Mouse (Mus musculus): ENCODE results near the gene Glp2r. TPM values are rescaled to one million over a fixed set of nuclear protein-coding genes. Genes with fewer than 3 reads are reported as not detected.

Gene Glp2r
- polyA plus RNA-seq, 1 experiment = not detected

- H3K4me1 ChIP-seq (ENCODE audit: control insufficient read depth, insufficient read depth, low read length) = no peaks in the 10 kb centered on the region; the same call in 1 of the 2 replicates
- H3K4me3 ChIP-seq (ENCODE audit: insufficient read depth, low read length) = no peak overlapping the region
- no peak overlapping the region for H3K27ac ChIP-seq (ENCODE audit: insufficient read depth, low read length)
- TF ChIP-seq CTCF (IDR thresholded peaks at IDR 0.05; ENCODE audit: borderline replicate concordance, insufficient read depth, low read length) (no peak), POLR2A (IDR thresholded peaks at IDR 0.05; ENCODE audit: low read depth, low read length) (no peak)
These were observed 37.2 kb downstream of the Glp2r start for GRCm38 (mm10) chr11:67733726-67734125.

GRCm38 (mm10) chr11:67731056-67731455 lies 39.9 kb downstream of the Glp2r start:
- TF ChIP-seq CTCF (IDR thresholded peaks at IDR 0.05; ENCODE audit: borderline replicate concordance, insufficient read depth, low read length) = no peak
- TF ChIP-seq POLR2A (IDR thresholded peaks at IDR 0.05; ENCODE audit: low read depth, low read length) = no peak
- Histone ChIP-seq H3K4me1 (ENCODE audit: control insufficient read depth, insufficient read depth, low read length) (no peaks in the 10 kb centered on the region), H3K27ac (ENCODE audit: insufficient read depth, low read length) (no peak overlapping the region), H3K4me3 (ENCODE audit: insufficient read depth, low read length) (no peak overlapping the region)

- no peaks in the 10 kb centered on the region for H3K4me1 ChIP-seq (ENCODE audit: control insufficient read depth, insufficient read depth, low read length)
- TF ChIP-seq CTCF (IDR thresholded peaks at IDR 0.05; ENCODE audit: borderline replicate concordance, insufficient read depth, low read length) (no peak), POLR2A (IDR thresholded peaks at IDR 0.05; ENCODE audit: low read depth, low read length) (no peak)
- no peak overlapping the region for H3K4me3 ChIP-seq (ENCODE audit: insufficient read depth, low read length)
- no peak overlapping the region for H3K27ac ChIP-seq (ENCODE audit: insufficient read depth, low read length)
These were observed 42.2 kb downstream of the Glp2r start for GRCm38 (mm10) chr11:67728726-67729125.

- Histone ChIP-seq H3K4me1 (ENCODE audit: control insufficient read depth, insufficient read depth, low read length) (no peaks in the 10 kb centered on the region), H3K4me3 (ENCODE audit: insufficient read depth, low read length) (no peak overlapping the region), H3K27ac (ENCODE audit: insufficient read depth, low read length) (no peak overlapping the region)
- TF ChIP-seq POLR2A (IDR thresholded peaks at IDR 0.05; ENCODE audit: low read depth, low read length) (no peak), CTCF (IDR thresholded peaks at IDR 0.05; ENCODE audit: borderline replicate concordance, insufficient read depth, low read length) (no peak)
These were observed 43.9 kb downstream of the Glp2r start for GRCm38 (mm10) chr11:67727095-67727494.

GRCm38 (mm10) chr11:67723231-67724013 lies 47.5 kb downstream of the Glp2r start:
- no peak overlapping the region for H3K4me3 ChIP-seq (ENCODE audit: insufficient read depth, low read length)
- no peak overlapping the region for H3K27ac ChIP-seq (ENCODE audit: insufficient read depth, low read length)
- no peak for TF ChIP-seq CTCF (IDR thresholded peaks at IDR 0.05; ENCODE audit: borderline replicate concordance, insufficient read depth, low read length)
- TF ChIP-seq POLR2A (IDR thresholded peaks at IDR 0.05; ENCODE audit: low read depth, low read length) = no peak
- no peaks in the 10 kb centered on the region; the same call in 1 of the 2 replicates for H3K4me1 ChIP-seq (ENCODE audit: control insufficient read depth, insufficient read depth, low read length)

- Histone ChIP-seq H3K27ac (ENCODE audit: insufficient read depth, low read length) (no peak overlapping the region), H3K4me3 (ENCODE audit: insufficient read depth, low read length) (no peak overlapping the region)
- TF ChIP-seq POLR2A (IDR thresholded peaks at IDR 0.05; ENCODE audit: low read depth, low read length) = no peak
- TF ChIP-seq CTCF (IDR thresholded peaks at IDR 0.05; ENCODE audit: borderline replicate concordance, insufficient read depth, low read length) = no peak
These were observed 48.4 kb downstream of the Glp2r start for GRCm38 (mm10) chr11:67722399-67723156.

GRCm38 (mm10) chr11:67721485-67721884 lies 49.5 kb downstream of the Glp2r start:
- Histone ChIP-seq H3K4me1 (ENCODE audit: control insufficient read depth, insufficient read depth, low read length) (no peaks in the 10 kb centered on the region; the same call in 1 of the 2 replicates), H3K4me3 (ENCODE audit: insufficient read depth, low read length) (no peak overlapping the region), H3K27ac (ENCODE audit: insufficient read depth, low read length) (no peak overlapping the region)
- TF ChIP-seq CTCF (IDR thresholded peaks at IDR 0.05; ENCODE audit: borderline replicate concordance, insufficient read depth, low read length) (no peak), POLR2A (IDR thresholded peaks at IDR 0.05; ENCODE audit: low read depth, low read length) (no peak)

More at GRCm38 (mm10) chr11:67722399-67723156, 48.4 kb downstream of the Glp2r start:
- no peaks in the 10 kb centered on the region; the same call in 1 of the 2 replicates for H3K4me1 ChIP-seq (ENCODE audit: control insufficient read depth, insufficient read depth, low read length)

- TF ChIP-seq POLR2A (IDR thresholded peaks at IDR 0.05; ENCODE audit: low read depth, low read length) (no peak), CTCF (IDR thresholded peaks at IDR 0.05; ENCODE audit: borderline replicate concordance, insufficient read depth, low read length) (no peak)
- Histone ChIP-seq H3K4me3 (ENCODE audit: insufficient read depth, low read length) (no peak overlapping the region), H3K4me1 (ENCODE audit: control insufficient read depth, insufficient read depth, low read length) (no peaks in the 10 kb centered on the region), H3K27ac (ENCODE audit: insufficient read depth, low read length) (no peak overlapping the region)
These were observed 55.6 kb downstream of the Glp2r start for GRCm38 (mm10) chr11:67715382-67715781.

- TF ChIP-seq CTCF (IDR thresholded peaks at IDR 0.05; ENCODE audit: borderline replicate concordance, insufficient read depth, low read length) = no peak
- no peak for TF ChIP-seq POLR2A (IDR thresholded peaks at IDR 0.05; ENCODE audit: low read depth, low read length)
These were observed 58.0 kb downstream of the Glp2r start for GRCm38 (mm10) chr11:67712976-67713375.

More at GRCm38 (mm10) chr11:67712976-67713375, 58.0 kb downstream of the Glp2r start:
- Histone ChIP-seq H3K27ac (ENCODE audit: insufficient read depth, low read length) (no peak overlapping the region), H3K4me3 (ENCODE audit: insufficient read depth, low read length) (no peak overlapping the region), H3K4me1 (ENCODE audit: control insufficient read depth, insufficient read depth, low read length) (no peaks in the 10 kb centered on the region)
